Mouse (Mus musculus) bone marrow macrophage, adult 2 months (primary cell): ENCODE data around the gene Ift46.

Experiments used
- CTCF ChIP-seq: IDR thresholded peaks from 2 replicates; pipeline ENCODE4 v1.5.1; 2012; ENCODE audit warnings: low read depth, mild to moderate bottlenecking, low read length, moderate library complexity
- POLR2A ChIP-seq: IDR thresholded peaks from 2 replicates; pipeline ENCODE4 v1.6.1; 2012; ENCODE audit warnings: mild to moderate bottlenecking, low read depth, low read length, borderline replicate concordance

- no peak for TF ChIP-seq CTCF
- no peak for TF ChIP-seq POLR2A
These were observed 31.6 kb downstream of the Ift46 start, which contains the start of gene Tmem25 for GRCm38 (mm10) chr9:44799102-44799957.
